In the genomic region with DNA sequence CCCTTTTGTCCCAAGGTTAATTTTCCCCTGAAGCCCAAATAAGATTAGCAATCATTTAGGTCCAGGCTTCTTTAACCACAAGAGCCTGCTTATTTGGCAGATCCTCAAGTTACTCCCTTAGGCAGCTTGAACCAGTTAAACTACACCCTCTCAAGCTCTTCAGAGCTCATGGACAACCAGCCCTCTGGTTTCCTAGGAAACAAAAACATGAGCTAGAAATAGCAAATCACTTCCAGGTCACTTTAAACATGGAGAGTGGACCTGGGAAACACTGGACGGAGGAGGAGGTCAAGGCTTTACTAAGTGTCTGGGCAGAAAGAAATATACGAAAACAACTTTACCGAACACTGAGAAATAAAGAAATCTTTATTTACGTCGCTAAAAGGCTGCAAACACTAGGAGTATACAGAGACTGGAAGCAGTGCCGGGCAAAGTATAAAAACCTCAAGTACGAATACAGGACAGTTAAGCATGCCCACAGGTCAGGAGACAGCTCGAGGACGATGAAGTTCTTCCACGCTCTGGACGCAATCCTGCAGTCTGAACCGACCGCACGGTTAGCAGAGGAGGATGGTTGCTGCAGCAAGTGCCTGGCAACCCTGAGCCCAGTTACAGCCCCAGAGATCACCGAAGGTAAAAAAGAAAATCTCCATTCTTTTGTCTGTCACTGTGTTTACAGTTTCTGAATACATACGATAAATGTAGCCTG, we compare ENCODE assay signal across 8 mouse cellular contexts. TPM values are rescaled to one million over a fixed set of nuclear protein-coding genes. Genes with fewer than 3 reads are reported as not detected.
DNase-seq lines count a peak whose midpoint lies in the region; ATAC-seq and TF ChIP-seq lines count a peak whose summit lies in the region.

No protein-coding gene starts in this region.

- H3K27ac ChIP-seq in gastrocnemius, adult 2 months = peak overlapping the region; percentile 88
- no peak overlapping the region for H3K27ac ChIP-seq in MEL (ENCODE audit: control insufficient read depth, low read depth, low read length)
- H3K27ac ChIP-seq in embryonic facial prominence, embryonic 13.5 days = peak overlapping the region; percentile 89
- H3K27ac ChIP-seq in stomach, embryonic 16.5 days (ENCODE audit: low read length) = no peak overlapping the region

- TF ChIP-seq EP300 in MEL (IDR thresholded peaks at IDR 0.05; ENCODE audit: low read depth in 1 of 2, low read length in 2 of 2) = peak; percentile 64 to 71

- peaks cover 19 to 21% of the 10 kb centered on the region in 2 experiments for H3K4me1 ChIP-seq in MEL (ENCODE audit: control insufficient read depth in 1 of 2, insufficient read depth in 2 of 2, low read length in 2 of 2)
- peaks cover 44% of the 10 kb centered on the region for H3K4me1 ChIP-seq in embryonic facial prominence, embryonic 13.5 days
- no peaks in the 10 kb centered on the region for H3K4me1 ChIP-seq in stomach, embryonic 16.5 days (ENCODE audit: control insufficient read depth, insufficient read depth, low read length)

- TF ChIP-seq RAD21 in MEL (IDR thresholded peaks at IDR 0.05; ENCODE audit: low read depth, low read length) = no peak

- H3K36me3 ChIP-seq in MEL (ENCODE audit: control insufficient read depth in 1 of 2, insufficient read depth in 2 of 2, low read length in 2 of 2) = peaks cover 28 to 36% of the 10 kb centered on the region in 2 experiments
- peaks cover 22% of the 10 kb centered on the region for H3K36me3 ChIP-seq in embryonic facial prominence, embryonic 13.5 days
- H3K36me3 ChIP-seq in stomach, embryonic 16.5 days (ENCODE audit: control insufficient read depth, insufficient read depth, low read length) = peaks cover 12% of the 10 kb centered on the region

- no peak; the same call in 1 of the 2 replicates for ATAC-seq in embryonic facial prominence, embryonic 13.5 days (ENCODE audit: insufficient number of reproducible peaks, insufficient read depth, low FRiP score, low TSS enrichment, low read depth)
- ATAC-seq in stomach, embryonic 16.5 days (ENCODE audit: insufficient read depth, low FRiP score) = peak; percentile 25; the same call in 1 of the 2 replicates
- no peak for ATAC-seq in monocyte, adult 5-6 weeks (replicated peaks; ENCODE audit: insufficient number of reproducible peaks, low FRiP score, low TSS enrichment, poor library complexity, severe bottlenecking)

- peak; percentile 32 for DNase-seq in gastrocnemius, adult 2 months
- no peak for DNase-seq in gastrocnemius, postnatal 10 days
- peak; percentile 65 for DNase-seq in MEL (ENCODE audit: low read depth, low spot score)
- peak; percentile 40 to 58 for DNase-seq in kidney, postnatal 25 days
- DNase-seq in left cerebral cortex, adult 18-20 months (ENCODE audit: low spot score in 2 of 2) = no peak

- no peaks in the 10 kb centered on the region for H3K27me3 ChIP-seq in MEL (ENCODE audit: control insufficient read depth in 1 of 2, insufficient read depth in 2 of 2, low read length in 2 of 2)
- no peaks in the 10 kb centered on the region for H3K27me3 ChIP-seq in embryonic facial prominence, embryonic 13.5 days
- no peaks in the 10 kb centered on the region for H3K27me3 ChIP-seq in stomach, embryonic 16.5 days (ENCODE audit: control insufficient read depth, insufficient read depth, low read length)

- no peak overlapping the region for H3K9ac ChIP-seq in MEL (ENCODE audit: control insufficient read depth, low read depth, low read length, poor library complexity, severe bottlenecking)
- H3K9ac ChIP-seq in embryonic facial prominence, embryonic 13.5 days = peak overlapping the region; percentile 11; the same call in 1 of the 2 replicates
- no peak overlapping the region for H3K9ac ChIP-seq in stomach, embryonic 16.5 days (ENCODE audit: low read length)

- peak overlapping the region; percentile 44 for H3K4me2 ChIP-seq in embryonic facial prominence, embryonic 13.5 days
- 0 out of 2 replicates have a peak overlapping the region, but pooled peaks have one; percentile 2 for H3K4me2 ChIP-seq in stomach, embryonic 16.5 days (ENCODE audit: low read depth, low read length)

- peaks cover 34% of the 10 kb centered on the region for H3K79me2 ChIP-seq in MEL (ENCODE audit: control insufficient read depth, insufficient read depth, low read length, poor library complexity)

- 43% methylated on average over 16 of the region's 16 CpGs for WGBS in embryonic facial prominence, embryonic 13.5 days
- 74% methylated on average over 16 of the region's 16 CpGs for WGBS in stomach, embryonic 16.5 days

- TF ChIP-seq CTCF in gastrocnemius, adult 2 months (IDR thresholded peaks at IDR 0.05) = no peak
- no peak for TF ChIP-seq CTCF in MEL (IDR thresholded peaks at IDR 0.05 in 2 of 3, conservative IDR thresholded peaks at IDR 0.05 in 1 of 3; ENCODE audit: control insufficient read depth in 1 of 3, insufficient read depth in 1 of 3, low read depth in 2 of 3, low read length in 3 of 3, poor library complexity in 1 of 3, severe bottlenecking in 1 of 3)

- intact Hi-C loops in gastrocnemius, adult 2 months (cut with DNase I) = no loop called here

- H3K9me3 ChIP-seq in MEL (replicated peaks; ENCODE audit: insufficient read depth, low read length) = no peaks in the 10 kb centered on the region
- H3K9me3 ChIP-seq in embryonic facial prominence, embryonic 13.5 days = no peaks in the 10 kb centered on the region
- H3K9me3 ChIP-seq in stomach, embryonic 16.5 days (replicated peaks; ENCODE audit: control insufficient read depth, low read length) = 0 out of 2 replicates have a peak, but pooled peaks cover 8% of the 10 kb centered on the region

- TF ChIP-seq POLR2A in MEL (IDR thresholded peaks at IDR 0.05; ENCODE audit: control insufficient read depth in 1 of 2, insufficient read depth in 1 of 2, low read depth in 1 of 2, low read length in 2 of 2, poor library complexity in 1 of 2) = no peak

- peak overlapping the region; percentile 69 for H3K4me3 ChIP-seq in gastrocnemius, adult 2 months
- H3K4me3 ChIP-seq in MEL (ENCODE audit: control insufficient read depth in 1 of 2, insufficient read depth in 1 of 2, low read depth in 2 of 2, low read length in 2 of 2) = no peak overlapping the region
- peak overlapping the region; percentile 21 for H3K4me3 ChIP-seq in embryonic facial prominence, embryonic 13.5 days
- no peak overlapping the region for H3K4me3 ChIP-seq in stomach, embryonic 16.5 days (replicated peaks; ENCODE audit: low read length)

TF ChIP-seq in MEL, 35 proteins besides CTCF, POLR2A, EP300 and RAD21 (continues in another document):
- TF ChIP-seq GABPA (IDR thresholded peaks at IDR 0.05; ENCODE audit: low read depth, low read length) (no peak), E2F4 (IDR thresholded peaks at IDR 0.05; ENCODE audit: borderline replicate concordance, low read depth, low read length) (0 out of 2 replicates have a peak, but pooled peaks have one; percentile 20), USF2 (IDR thresholded peaks at IDR 0.05; ENCODE audit: borderline replicate concordance in 1 of 2, insufficient read depth in 1 of 2, low read depth in 1 of 2, low read length in 2 of 2) (no peak), NRF1 (IDR thresholded peaks at IDR 0.05; ENCODE audit: insufficient read depth, low read depth, low read length, poor library complexity, severe bottlenecking) (no peak), ZKSCAN1 (IDR thresholded peaks at IDR 0.05; ENCODE audit: low read depth, low read length) (no peak), HCFC1 (IDR thresholded peaks at IDR 0.05; ENCODE audit: low read depth, low read length) (no peak)

RNA-seq across cellular contexts. Expression of a gene that starts 22.8 kb away (rescaled TPM):
- total RNA-seq in gastrocnemius, adult 2 months (2021) = 100 to 1,000 TPM; 129 to 139 TPM
- total RNA-seq in gastrocnemius, postnatal 10 days (2021) = 100 to 1,000 TPM; 141 to 143 TPM
- 434 TPM in 2 replicates for total RNA-seq in MEL (2012; rRNA removed)
- polyA plus RNA-seq in MEL (2012; ENCODE audit: insufficient read depth in 1 of 2, insufficient read length in 2 of 2, low read depth in 1 of 2, low replicate concordance in 2 of 2, missing spikeins in 1 of 2) = 100 to 1,000 TPM; 222 to 266 TPM
- 279 and 283 TPM in 2 replicates for polyA plus RNA-seq in embryonic facial prominence, embryonic 13.5 days (2015; fragmentation: Nextera tagmentation; extraction: Ambion mirVana)
- polyA plus RNA-seq in stomach, embryonic 16.5 days (2015; fragmentation: Nextera tagmentation; extraction: Ambion mirVana) = 210 and 211 TPM in 2 replicates
- total RNA-seq in monocyte, adult 5-6 weeks (2017) = 99.4 to 104 TPM (median 104 TPM) in 3 replicates
- total RNA-seq in left cerebral cortex, adult 18-20 months (2021) = 10 to 100 TPM; 94.1 to 94.2 TPM

RNA-seq across cellular contexts. Expression of a gene that starts 23.0 kb away (rescaled TPM):
- total RNA-seq in gastrocnemius, adult 2 months (2021) = 10 to 100 TPM in 1 of 2 experiments, 1 to 10 TPM in 1; 9.6 to 12.9 TPM
- 10 to 100 TPM; 10.6 to 12.2 TPM for total RNA-seq in gastrocnemius, postnatal 10 days (2021)
- total RNA-seq in MEL (2012; rRNA removed) = 23.4 and 26.5 TPM in 2 replicates
- polyA plus RNA-seq in MEL (2012; ENCODE audit: insufficient read depth in 1 of 2, insufficient read length in 2 of 2, low read depth in 1 of 2, low replicate concordance in 2 of 2, missing spikeins in 1 of 2) = 10 to 100 TPM in 1 of 2 experiments, not detected in 1; 20.7 TPM
- 21.4 and 26.0 TPM in 2 replicates for polyA plus RNA-seq in embryonic facial prominence, embryonic 13.5 days (2015; fragmentation: Nextera tagmentation; extraction: Ambion mirVana)
- 14.0 and 15.5 TPM in 2 replicates for polyA plus RNA-seq in stomach, embryonic 16.5 days (2015; fragmentation: Nextera tagmentation; extraction: Ambion mirVana)
- total RNA-seq in monocyte, adult 5-6 weeks (2017) = 24.6 to 38.8 TPM (median 37.2 TPM) in 3 replicates
- 10 to 100 TPM; 21.2 to 22.0 TPM for total RNA-seq in left cerebral cortex, adult 18-20 months (2021)

RNA-seq across cellular contexts. Expression of a gene that starts 23.1 kb away (rescaled TPM):
- total RNA-seq in gastrocnemius, adult 2 months (2021) = 10 to 100 TPM; 21.2 to 21.8 TPM
- 10 to 100 TPM; 35.0 to 35.3 TPM for total RNA-seq in gastrocnemius, postnatal 10 days (2021)
- total RNA-seq in MEL (2012; rRNA removed) = 153 and 180 TPM in 2 replicates
- 100 to 1,000 TPM; 103 to 110 TPM for polyA plus RNA-seq in MEL (2012; ENCODE audit: insufficient read depth in 1 of 2, insufficient read length in 2 of 2, low read depth in 1 of 2, low replicate concordance in 2 of 2, missing spikeins in 1 of 2)
- polyA plus RNA-seq in embryonic facial prominence, embryonic 13.5 days (2015; fragmentation: Nextera tagmentation; extraction: Ambion mirVana) = 22.8 and 23.2 TPM in 2 replicates
- polyA plus RNA-seq in stomach, embryonic 16.5 days (2015; fragmentation: Nextera tagmentation; extraction: Ambion mirVana) = 21.7 and 26.2 TPM in 2 replicates
- 18.7 to 32.1 TPM (median 29.8 TPM) in 3 replicates for total RNA-seq in monocyte, adult 5-6 weeks (2017)
- total RNA-seq in left cerebral cortex, adult 18-20 months (2021) = 10 to 100 TPM; 20.1 to 20.9 TPM

RNA-seq across cellular contexts. Expression of a gene that starts 46.2 kb away (rescaled TPM):
- 10 to 100 TPM; 46.6 to 55.9 TPM for total RNA-seq in gastrocnemius, adult 2 months (2021)
- total RNA-seq in gastrocnemius, postnatal 10 days (2021) = 10 to 100 TPM; 67.8 to 75.8 TPM
- 76.7 and 87.1 TPM in 2 replicates for total RNA-seq in MEL (2012; rRNA removed)
- 100 to 1,000 TPM; 140 to 231 TPM for polyA plus RNA-seq in MEL (2012; ENCODE audit: insufficient read depth in 1 of 2, insufficient read length in 2 of 2, low read depth in 1 of 2, low replicate concordance in 2 of 2, missing spikeins in 1 of 2)
- 99.7 and 107 TPM in 2 replicates for polyA plus RNA-seq in embryonic facial prominence, embryonic 13.5 days (2015; fragmentation: Nextera tagmentation; extraction: Ambion mirVana)
- 89.3 and 89.4 TPM in 2 replicates for polyA plus RNA-seq in stomach, embryonic 16.5 days (2015; fragmentation: Nextera tagmentation; extraction: Ambion mirVana)
- 88.8 to 168 TPM (median 138 TPM) in 3 replicates for total RNA-seq in monocyte, adult 5-6 weeks (2017)
- 100 to 1,000 TPM in 1 of 2 experiments, 10 to 100 TPM in 1; 93.8 to 100 TPM for total RNA-seq in left cerebral cortex, adult 18-20 months (2021)

Comparison
In these comparisons a context has a peak if more than half of its experiments do, and no peak if none do; other contexts are left out.
1. DNase-seq: peak in gastrocnemius, adult 2 months (single experiment), MEL (single experiment) and kidney, postnatal 25 days (2 of 2); none in gastrocnemius, postnatal 10 days (single experiment) and left cerebral cortex, adult 18-20 months (0 of 2).
2. H3K27ac ChIP-seq: peak in gastrocnemius, adult 2 months (single experiment) and embryonic facial prominence, embryonic 13.5 days (single experiment); none in MEL (single experiment) and stomach, embryonic 16.5 days (single experiment).
3. H3K4me3 ChIP-seq: peak in gastrocnemius, adult 2 months (single experiment) and embryonic facial prominence, embryonic 13.5 days (single experiment); none in MEL (0 of 2) and stomach, embryonic 16.5 days (single experiment).